ENCODE assay signal across 24 mouse cellular contexts in the genomic region with DNA sequence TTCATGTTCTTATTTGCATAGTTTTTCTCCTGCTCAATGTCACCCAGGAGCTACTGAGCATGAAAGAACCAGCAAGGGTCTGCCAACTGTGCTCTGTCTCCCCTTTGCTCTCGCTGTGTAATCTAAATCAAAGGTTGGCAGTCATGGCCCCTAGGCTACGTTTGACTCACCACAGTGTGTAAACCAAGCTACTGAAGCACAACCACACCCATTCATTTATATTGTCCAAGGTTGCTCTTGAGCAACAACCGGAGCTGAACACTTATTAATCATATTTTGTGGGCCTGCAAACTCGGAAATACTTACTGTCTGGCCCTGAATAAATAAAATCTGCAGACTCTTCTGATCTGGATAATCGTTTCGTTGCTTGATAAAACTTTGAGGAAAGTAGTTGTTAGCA.
DNase-seq lines count a peak whose midpoint lies in the region; ATAC-seq and TF ChIP-seq lines count a peak whose summit lies in the region.
"Had no signal": no experiment of that assay in that cellular context is flagged by ENCODE, and none has a peak within 500 bp of the region (broad histone marks: within the 10 kb centered on the region; RNA-seq: fewer than 3 reads in every experiment).

No protein-coding gene starts in this region.

- DNase-seq in kidney, adult 8-10 months = no peak
- DNase-seq in 3T3-L1 (ENCODE audit: low read depth, low spot score) (peak; percentile 85), adipocyte (ENCODE audit: low spot score) (peak; percentile 17)
- peak; percentile 23 for DNase-seq in brain, embryonic 14.5 days (ENCODE audit: low read depth)
- no peak for DNase-seq in left cerebral cortex, adult 11 months (ENCODE audit: low spot score)
- DNase-seq in layer of hippocampus, adult 11-12 months (ENCODE audit: low spot score) = no peak
- DNase-seq: B cell, adult 2 months; cerebellum, adult 11-12 months; cerebellum, postnatal 36 days; gastrocnemius, postnatal 14 days; heart, adult 18-20 months; heart, postnatal 4 days; kidney, adult 11 months; layer of hippocampus, postnatal 36 days; right cerebral cortex, adult 18-20 months; thymus, postnatal 25 days had no signal

- TF ChIP-seq CTCF in brain, embryonic 14.5 days (IDR thresholded peaks at IDR 0.05; ENCODE audit: borderline replicate concordance, extremely low read depth, insufficient read depth, insufficient read length) = no peak

- WGBS in kidney, embryonic 14.5 days = 47% methylated on average over 6 of the region's 6 CpGs

- H3K9ac ChIP-seq in kidney, embryonic 14.5 days (ENCODE audit: low read depth, low read length) = no peak overlapping the region
- H3K9ac ChIP-seq: forebrain, embryonic 12.5 days; hindbrain, embryonic 15.5 days; limb, embryonic 15.5 days; liver, embryonic 15.5 days; midbrain, embryonic 12.5 days; neural tube, embryonic 13.5 days had no signal

- H3K27me3 ChIP-seq in kidney, embryonic 14.5 days (ENCODE audit: control insufficient read depth, insufficient read depth, low read length) = no peaks in the 10 kb centered on the region
- H3K27me3 ChIP-seq: forebrain, embryonic 12.5 days; hindbrain, embryonic 15.5 days; limb, embryonic 15.5 days; liver, embryonic 15.5 days; midbrain, embryonic 12.5 days; neural tube, embryonic 13.5 days had no signal

- H3K4me2 ChIP-seq in kidney, embryonic 14.5 days (replicated peaks; ENCODE audit: low read depth, low read length) = no peak overlapping the region
- H3K4me2 ChIP-seq: forebrain, embryonic 12.5 days; hindbrain, embryonic 15.5 days; limb, embryonic 15.5 days; liver, embryonic 15.5 days; midbrain, embryonic 12.5 days; neural tube, embryonic 13.5 days had no signal

- H3K4me3 ChIP-seq in kidney, embryonic 14.5 days (ENCODE audit: low read length) = no peak overlapping the region
- H3K4me3 ChIP-seq: forebrain, embryonic 12.5 days; hindbrain, embryonic 15.5 days; limb, embryonic 15.5 days; liver, embryonic 15.5 days; midbrain, embryonic 12.5 days; neural tube, embryonic 13.5 days had no signal

- no peaks in the 10 kb centered on the region for H3K36me3 ChIP-seq in kidney, embryonic 14.5 days (ENCODE audit: control insufficient read depth, insufficient read depth, low read length)
- H3K36me3 ChIP-seq: forebrain, embryonic 12.5 days; hindbrain, embryonic 15.5 days; limb, embryonic 15.5 days; liver, embryonic 15.5 days; midbrain, embryonic 12.5 days; neural tube, embryonic 13.5 days had no signal

- TF ChIP-seq POLR2A in brain, embryonic 14.5 days (IDR thresholded peaks at IDR 0.05; ENCODE audit: borderline replicate concordance, extremely low read depth, insufficient read depth, insufficient read length, poor library complexity, severe bottlenecking) = no peak

- H3K27ac ChIP-seq in kidney, embryonic 14.5 days (ENCODE audit: low read depth, low read length) = no peak overlapping the region
- H3K27ac ChIP-seq: forebrain, embryonic 12.5 days; hindbrain, embryonic 15.5 days; limb, embryonic 15.5 days; liver, embryonic 15.5 days; midbrain, embryonic 12.5 days; neural tube, embryonic 13.5 days had no signal

- H3K9me3 ChIP-seq in kidney, embryonic 14.5 days (ENCODE audit: control insufficient read depth, low read length) = no peaks in the 10 kb centered on the region
- H3K9me3 ChIP-seq: forebrain, embryonic 12.5 days; hindbrain, embryonic 15.5 days; limb, embryonic 15.5 days; liver, embryonic 15.5 days; midbrain, embryonic 12.5 days; neural tube, embryonic 13.5 days had no signal

- H3K4me1 ChIP-seq in kidney, embryonic 14.5 days (ENCODE audit: control insufficient read depth, insufficient read depth, low read length) = no peaks in the 10 kb centered on the region
- H3K4me1 ChIP-seq: forebrain, embryonic 12.5 days; hindbrain, embryonic 15.5 days; limb, embryonic 15.5 days; liver, embryonic 15.5 days; midbrain, embryonic 12.5 days; neural tube, embryonic 13.5 days had no signal

- peak; percentile 35; the same call in 1 of the 2 replicates for ATAC-seq in kidney, embryonic 14.5 days (ENCODE audit: low FRiP score, low TSS enrichment)
- ATAC-seq in monocyte, adult 5-6 weeks (replicated peaks; ENCODE audit: insufficient number of reproducible peaks, low FRiP score, low TSS enrichment, poor library complexity, severe bottlenecking) = no peak

Comparison
In these comparisons a context has a peak if more than half of its experiments do, and no peak if none do; other contexts are left out.
1. DNase-seq: peak in 3T3-L1 (single experiment), adipocyte (single experiment) and brain, embryonic 14.5 days (single experiment); none in kidney, adult 8-10 months (0 of 2), left cerebral cortex, adult 11 months (single experiment) and layer of hippocampus, adult 11-12 months (single experiment).